Mouse (Mus musculus): ENCODE measurements around the gene Zim1. TPM values are rescaled to one million over a fixed set of nuclear protein-coding genes. Genes with fewer than 3 reads are reported as not detected.

The Zim1 gene
- polyA plus RNA-seq, 1 experiment from 2014 or later = 2.8 TPM

- Histone ChIP-seq H3K4me3 (replicated peaks) (no peak overlapping the region), H3K4me1 (replicated peaks) (no peaks in the 10 kb centered on the region), H3K36me3 (no peaks in the 10 kb centered on the region), H3K27me3 (no peaks in the 10 kb centered on the region), H3K4me2 (no peak overlapping the region), H3K27ac (no peak overlapping the region), H3K9ac (replicated peaks) (no peak overlapping the region), H3K9me3 (no peaks in the 10 kb centered on the region)
- no peak for ATAC-seq (ENCODE audit: insufficient number of reproducible peaks, insufficient read depth, low FRiP score, low TSS enrichment, low read depth)
- 91% methylated on average over 9 of the region's 9 CpGs for WGBS
These were observed 45.7 kb downstream of the Zim1 start for GRCm38 (mm10) chr7:6650526-6650925.

GRCm38 (mm10) chr7:6645821-6646220, 50.4 kb downstream of the Zim1 start:
- H3K27me3 ChIP-seq = no peaks in the 10 kb centered on the region
- 94% methylated on average over 2 of the region's 3 CpGs for WGBS
- no peaks in the 10 kb centered on the region for H3K9me3 ChIP-seq
- no peak overlapping the region for H3K27ac ChIP-seq
- H3K4me2 ChIP-seq = no peak overlapping the region
- H3K4me3 ChIP-seq (replicated peaks) = no peak overlapping the region
- H3K9ac ChIP-seq (replicated peaks) = no peak overlapping the region
- H3K4me1 ChIP-seq (replicated peaks) = no peaks in the 10 kb centered on the region
- no peak for ATAC-seq (ENCODE audit: insufficient number of reproducible peaks, insufficient read depth, low FRiP score, low TSS enrichment, low read depth)
- H3K36me3 ChIP-seq = no peaks in the 10 kb centered on the region

- H3K4me1 ChIP-seq (replicated peaks) = no peaks in the 10 kb centered on the region
- WGBS = 93% methylated on average over 4 of the region's 4 CpGs
- H3K9ac ChIP-seq (replicated peaks) = no peak overlapping the region
- peaks cover 16% of the 10 kb centered on the region for H3K9me3 ChIP-seq
- H3K4me3 ChIP-seq (replicated peaks) = no peak overlapping the region
- no peaks in the 10 kb centered on the region for H3K36me3 ChIP-seq
- H3K27ac ChIP-seq = no peak overlapping the region
- H3K4me2 ChIP-seq = no peak overlapping the region
- no peaks in the 10 kb centered on the region for H3K27me3 ChIP-seq
- ATAC-seq (ENCODE audit: insufficient number of reproducible peaks, insufficient read depth, low FRiP score, low TSS enrichment, low read depth) = no peak
These were observed 58.2 kb downstream of the Zim1 start for GRCm38 (mm10) chr7:6638076-6638475.

GRCm38 (mm10) chr7:6636741-6637140, 59.5 kb downstream of the Zim1 start:
- Histone ChIP-seq H3K4me3 (replicated peaks) (no peak overlapping the region), H3K9ac (replicated peaks) (no peak overlapping the region), H3K4me2 (no peak overlapping the region), H3K36me3 (no peaks in the 10 kb centered on the region), H3K9me3 (peaks cover 16% of the 10 kb centered on the region), H3K4me1 (replicated peaks) (no peaks in the 10 kb centered on the region), H3K27me3 (no peaks in the 10 kb centered on the region), H3K27ac (no peak overlapping the region)
- 90% methylated on average over 4 of the region's 4 CpGs for WGBS
- ATAC-seq (ENCODE audit: insufficient number of reproducible peaks, insufficient read depth, low FRiP score, low TSS enrichment, low read depth) = no peak

- Histone ChIP-seq H3K27ac (no peak overlapping the region), H3K9ac (replicated peaks) (no peak overlapping the region), H3K4me3 (replicated peaks) (no peak overlapping the region), H3K4me1 (replicated peaks) (no peaks in the 10 kb centered on the region), H3K27me3 (no peaks in the 10 kb centered on the region), H3K36me3 (no peaks in the 10 kb centered on the region), H3K9me3 (peaks cover 16% of the 10 kb centered on the region), H3K4me2 (no peak overlapping the region)
- no peak for ATAC-seq (ENCODE audit: insufficient number of reproducible peaks, insufficient read depth, low FRiP score, low TSS enrichment, low read depth)
- 82% methylated on average over 3 of the region's 3 CpGs for WGBS
These were observed 60.4 kb downstream of the Zim1 start for GRCm38 (mm10) chr7:6635831-6636230.

Other genes starting within 250 kb of the Zim1 start
- gene Olfr1336, start 240.3 kb downstream of the Zim1 start, polyA plus RNA-seq (2016; fragmentation: Nextera tagmentation; extraction: Ambion mirVana) = not detected in 2 replicates
- gene Olfr1346, start 229.3 kb downstream of the Zim1 start, polyA plus RNA-seq (2016; fragmentation: Nextera tagmentation; extraction: Ambion mirVana) = not detected in 2 replicates
- not detected in 2 replicates for gene Olfr5, start 209.5 kb downstream of the Zim1 start, polyA plus RNA-seq (2016; fragmentation: Nextera tagmentation; extraction: Ambion mirVana)
- not detected in 2 replicates for gene Olfr1347, start 196.7 kb downstream of the Zim1 start, polyA plus RNA-seq (2016; fragmentation: Nextera tagmentation; extraction: Ambion mirVana)
- not detected in 2 replicates for gene Olfr1348, start 187.7 kb downstream of the Zim1 start, polyA plus RNA-seq (2016; fragmentation: Nextera tagmentation; extraction: Ambion mirVana)
- gene Olfr1349, start 173.5 kb downstream of the Zim1 start, polyA plus RNA-seq (2016; fragmentation: Nextera tagmentation; extraction: Ambion mirVana) = not detected in 2 replicates
- gene Olfr1350, start 131.6 kb downstream of the Zim1 start, polyA plus RNA-seq (2016; fragmentation: Nextera tagmentation; extraction: Ambion mirVana) = not detected in 2 replicates
- gene Peg3, start 34.0 kb upstream of the Zim1 start, polyA plus RNA-seq (2016; fragmentation: Nextera tagmentation; extraction: Ambion mirVana) = 217 and 263 TPM in 2 replicates
- gene Usp29, start 34.1 kb upstream of the Zim1 start, polyA plus RNA-seq (2016; fragmentation: Nextera tagmentation; extraction: Ambion mirVana) = 15.4 and 15.8 TPM in 2 replicates